Mouse (Mus musculus) stomach, postnatal 0 days (tissue): ENCODE measurements at regions not wholly inside any gene's neighbourhood (a gene's known extent, or its start where the extent isn't known, plus 50 kb on each side); places are given as distances from the start of the nearest gene placed in this dataset.

Source experiments
- CTCF ChIP-seq: IDR thresholded peaks from 2 replicates; pipeline ENCODE4 v1.5.1; 2016; ENCODE audit warnings: antibody characterized with exemption, low read depth, mild to moderate bottlenecking, moderate library complexity
- EP300 ChIP-seq: optimal IDR thresholded peaks from 2 replicates; pipeline ENCODE3; 2016; ENCODE audit warnings: antibody characterized with exemption

GRCm38 (mm10) chr4:101356954-101357891, 61.9 kb upstream of the Ak4 start:
- TF ChIP-seq CTCF (no peak), EP300 (no peak)
